Mouse (Mus musculus) cerebral cortex, adult 2 months (tissue): Measurements from ENCODE around the gene Rab26.

ENCODE experiments used
- WGBS: fragments of 180-500 bp; shearing (Covaris S2); methylation state at CpG from one replicate; pipeline ENCODE4 v1.1.7; 2018; 5-methylcytosine and 5-hydroxymethylcytosine counted together

The Rab26 gene

DNA sequence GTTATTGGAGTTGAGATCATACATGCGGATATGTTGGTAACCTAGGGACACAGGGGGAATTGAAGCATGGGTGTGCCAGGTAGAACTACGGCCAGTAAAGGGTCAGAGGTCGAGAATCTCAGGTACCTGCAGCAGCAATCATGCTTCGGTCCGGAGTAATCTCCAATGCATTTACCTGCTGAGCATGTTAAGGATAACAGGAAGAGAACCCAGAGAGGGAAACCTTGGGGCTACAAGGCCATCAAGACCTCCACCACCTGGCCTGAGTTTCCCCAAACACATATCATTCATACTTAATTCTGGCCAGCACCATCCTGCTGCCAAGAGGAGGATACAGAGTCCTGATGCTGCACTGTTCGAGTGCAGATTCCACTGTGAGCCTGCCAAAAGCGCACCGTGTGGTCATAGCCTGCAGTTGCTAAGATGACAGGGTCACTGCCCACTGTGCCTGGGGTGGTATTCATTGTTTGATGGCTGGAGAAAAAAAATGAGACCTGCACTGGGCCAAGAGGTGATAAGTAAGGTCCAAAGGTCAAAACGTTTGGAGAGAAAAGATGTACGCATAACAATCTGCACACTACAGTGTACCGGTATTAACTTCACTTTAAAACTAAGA is 55.9 kb downstream of the Rab26 start:
- 39% methylated on average over 11 of the region's 11 CpGs for WGBS
